Mouse (Mus musculus): Measurements from ENCODE around the gene Ptpn7. TPM values are rescaled to one million over a fixed set of nuclear protein-coding genes. Genes with fewer than 3 reads are reported as not detected.

Ptpn7 gene
- total and polyA plus RNA-seq, 3 experiments = 202 to 215 TPM; not detected in 1

DNA sequence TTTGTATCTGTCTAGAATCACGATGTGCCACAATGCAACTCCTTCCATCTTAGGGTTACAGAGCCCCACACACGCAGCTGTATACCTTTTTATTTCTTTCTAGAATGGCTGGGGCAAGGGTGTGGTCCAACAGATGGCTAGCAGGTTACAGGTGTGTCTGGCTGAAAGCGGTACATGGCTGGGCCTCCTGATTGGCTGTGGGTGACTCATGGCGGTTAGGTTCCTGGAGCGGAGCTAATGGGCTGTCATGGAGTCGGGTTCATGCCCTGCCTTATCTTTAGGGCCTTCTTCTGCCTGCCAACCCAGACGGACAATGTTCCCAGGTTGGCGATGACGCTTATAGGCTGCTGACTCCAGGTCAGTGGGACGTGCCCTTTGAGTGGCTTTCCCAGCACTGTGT is 48.3 kb downstream of the Ptpn7 start:
- Histone ChIP-seq H3K27me3 (ENCODE audit: control insufficient read depth in 1 of 2, insufficient read depth in 2 of 2, low read length in 2 of 2) (peaks cover 2 to 3% of the 10 kb centered on the region in 2 experiments; a peak in 2 of 4 replicates), H3K4me3 (ENCODE audit: control insufficient read depth in 1 of 2, insufficient read depth in 1 of 2, low read depth in 2 of 2, low read length in 2 of 2) (no peak overlapping the region), H3K36me3 (ENCODE audit: control insufficient read depth in 1 of 2, insufficient read depth in 2 of 2, low read length in 2 of 2) (no peaks in the 10 kb centered on the region), H3K9me3 (replicated peaks; ENCODE audit: insufficient read depth, low read length) (no peaks in the 10 kb centered on the region), H3K79me2 (ENCODE audit: control insufficient read depth, insufficient read depth, low read length, poor library complexity) (no peaks in the 10 kb centered on the region), H3K4me1 (ENCODE audit: control insufficient read depth in 1 of 2, insufficient read depth in 2 of 2, low read length in 2 of 2) (no peaks in the 10 kb centered on the region), H3K9ac (ENCODE audit: control insufficient read depth, low read depth, low read length, poor library complexity, severe bottlenecking) (no peak overlapping the region), H3K27ac (ENCODE audit: control insufficient read depth, low read depth, low read length) (no peak overlapping the region)
- no peak for TF ChIP-seq JUND (IDR thresholded peaks at IDR 0.05; ENCODE audit: low read depth, low read length)
- TF ChIP-seq NELFE (IDR thresholded peaks at IDR 0.05; ENCODE audit: low read depth, low read length) = no peak
- no peak for TF ChIP-seq SMC3 (IDR thresholded peaks at IDR 0.05; ENCODE audit: low read depth, low read length)
- no peak for TF ChIP-seq UBTF (IDR thresholded peaks at IDR 0.05; ENCODE audit: borderline replicate concordance, insufficient read depth, low read depth, low read length)
- no peak for TF ChIP-seq BHLHE40 (IDR thresholded peaks at IDR 0.05; ENCODE audit: borderline replicate concordance, low read depth, low read length)
- TF ChIP-seq ZC3H11A (IDR thresholded peaks at IDR 0.05; ENCODE audit: low read depth, low read length) = no peak
- no peak for TF ChIP-seq TCF12 (IDR thresholded peaks at IDR 0.05; ENCODE audit: low read depth, low read length)
- TF ChIP-seq USF2 (IDR thresholded peaks at IDR 0.05; ENCODE audit: borderline replicate concordance in 1 of 2, insufficient read depth in 1 of 2, low read depth in 1 of 2, low read length in 2 of 2) = no peak
- TF ChIP-seq USF1 (IDR thresholded peaks at IDR 0.05; ENCODE audit: low read depth, low read length) = no peak
- TF ChIP-seq ZMIZ1 (IDR thresholded peaks at IDR 0.05; ENCODE audit: low read depth, low read length) = no peak
- no peak for TF ChIP-seq RAD21 (IDR thresholded peaks at IDR 0.05; ENCODE audit: low read depth, low read length)
- TF ChIP-seq NRF1 (IDR thresholded peaks at IDR 0.05; ENCODE audit: insufficient read depth, low read depth, low read length, poor library complexity, severe bottlenecking) = no peak
- TF ChIP-seq MYB (IDR thresholded peaks at IDR 0.05; ENCODE audit: low read depth, low read length) = no peak
- no peak for TF ChIP-seq GABPA (IDR thresholded peaks at IDR 0.05; ENCODE audit: low read depth, low read length)
- TF ChIP-seq ELF1 (IDR thresholded peaks at IDR 0.05; ENCODE audit: low read depth, low read length) = no peak
- TF ChIP-seq MAZ (IDR thresholded peaks at IDR 0.05; ENCODE audit: low read depth, low read length) = no peak
- no peak for TF ChIP-seq GATA1 (IDR thresholded peaks at IDR 0.05; ENCODE audit: low read depth, low read length)
- TF ChIP-seq MEF2A (IDR thresholded peaks at IDR 0.05; ENCODE audit: extremely low read depth, insufficient replicate concordance, low read depth, low read length, poor library complexity, severe bottlenecking) = no peak
- no peak for DNase-seq (ENCODE audit: low read depth, low spot score)

DNA sequence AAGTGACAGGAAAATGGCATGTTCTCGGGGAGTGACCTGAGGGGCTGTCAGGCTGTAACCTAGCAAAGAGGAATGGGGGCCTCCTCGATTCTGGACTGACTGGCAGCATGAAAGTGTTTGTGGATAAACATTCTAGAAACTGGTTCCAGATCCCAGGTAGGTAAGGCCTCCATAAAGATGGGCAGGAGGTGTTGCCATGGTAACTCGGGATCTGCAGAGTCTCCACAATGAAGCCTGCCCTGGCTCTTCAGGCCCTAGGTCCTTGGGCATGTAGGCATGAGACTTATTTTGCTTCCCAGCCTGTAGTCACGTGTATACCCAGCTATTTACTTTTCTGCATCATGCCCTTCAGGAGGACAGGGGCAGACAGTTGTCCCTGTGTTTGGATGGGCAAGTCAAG is 48.8 kb downstream of the Ptpn7 start:
- no peaks in the 10 kb centered on the region for H3K9me3 ChIP-seq (replicated peaks; ENCODE audit: insufficient read depth, low read length)
- no peak overlapping the region for H3K9ac ChIP-seq (ENCODE audit: control insufficient read depth, low read depth, low read length, poor library complexity, severe bottlenecking)
- no peak for DNase-seq (ENCODE audit: low read depth, low spot score)
- H3K27me3 ChIP-seq (ENCODE audit: control insufficient read depth in 1 of 2, insufficient read depth in 2 of 2, low read length in 2 of 2) = peaks cover 2 to 3% of the 10 kb centered on the region in 2 experiments; a peak in 2 of 4 replicates
- TF ChIP-seq GATA1 (IDR thresholded peaks at IDR 0.05; ENCODE audit: low read depth, low read length) = no peak
- TF ChIP-seq KAT2A (conservative IDR thresholded peaks at IDR 0.05; ENCODE audit: low read depth, low read length) = no peak
- TF ChIP-seq RCOR1 (IDR thresholded peaks at IDR 0.05; ENCODE audit: low read depth, low read length) = no peak
- TF ChIP-seq NELFE (IDR thresholded peaks at IDR 0.05; ENCODE audit: low read depth, low read length) = no peak
- no peak for TF ChIP-seq MEF2A (IDR thresholded peaks at IDR 0.05; ENCODE audit: extremely low read depth, insufficient replicate concordance, low read depth, low read length, poor library complexity, severe bottlenecking)
- TF ChIP-seq NRF1 (IDR thresholded peaks at IDR 0.05; ENCODE audit: insufficient read depth, low read depth, low read length, poor library complexity, severe bottlenecking) = no peak
- H3K4me3 ChIP-seq (ENCODE audit: control insufficient read depth in 1 of 2, insufficient read depth in 1 of 2, low read depth in 2 of 2, low read length in 2 of 2) = no peak overlapping the region
- no peak overlapping the region for H3K27ac ChIP-seq (ENCODE audit: control insufficient read depth, low read depth, low read length)
- H3K79me2 ChIP-seq (ENCODE audit: control insufficient read depth, insufficient read depth, low read length, poor library complexity) = no peaks in the 10 kb centered on the region
- H3K36me3 ChIP-seq (ENCODE audit: control insufficient read depth in 1 of 2, insufficient read depth in 2 of 2, low read length in 2 of 2) = no peaks in the 10 kb centered on the region
- H3K4me1 ChIP-seq (ENCODE audit: control insufficient read depth in 1 of 2, insufficient read depth in 2 of 2, low read length in 2 of 2) = no peaks in the 10 kb centered on the region
